Mouse (Mus musculus) embryo, embryonic 10.5 days (tissue): ENCODE measurements at regions not wholly inside any gene's neighbourhood (a gene's known extent, or its start where the extent isn't known, plus 50 kb on each side); places are given as distances from the start of the nearest gene placed in this dataset.

Source experiments
- DNase-seq: peaks from one replicate; pipeline ENCODE4 v3.0.0-alpha.2; 2015; ENCODE audit warnings: low spot score

DNA sequence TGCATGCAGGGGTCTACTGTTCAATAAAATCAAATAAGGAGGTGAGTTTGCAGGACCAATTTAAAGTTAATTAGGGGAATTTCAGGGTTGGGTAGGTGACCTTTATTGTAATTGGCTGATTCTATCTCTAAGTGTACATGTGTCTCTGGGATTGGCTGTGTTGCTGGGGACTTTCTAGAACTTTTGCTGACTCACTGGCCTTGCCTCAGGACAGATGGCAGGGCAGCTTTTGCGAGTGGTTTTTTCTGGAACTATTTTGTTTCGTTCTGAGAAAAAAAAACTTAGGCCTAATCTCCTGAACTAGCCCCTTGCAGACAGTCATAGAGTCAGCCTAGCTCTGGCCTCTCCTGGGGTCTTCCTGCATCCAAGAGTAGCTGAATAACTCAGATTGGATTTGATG lies 249.3 kb upstream of the Mdga2 start:
- no peak for DNase-seq

DNA sequence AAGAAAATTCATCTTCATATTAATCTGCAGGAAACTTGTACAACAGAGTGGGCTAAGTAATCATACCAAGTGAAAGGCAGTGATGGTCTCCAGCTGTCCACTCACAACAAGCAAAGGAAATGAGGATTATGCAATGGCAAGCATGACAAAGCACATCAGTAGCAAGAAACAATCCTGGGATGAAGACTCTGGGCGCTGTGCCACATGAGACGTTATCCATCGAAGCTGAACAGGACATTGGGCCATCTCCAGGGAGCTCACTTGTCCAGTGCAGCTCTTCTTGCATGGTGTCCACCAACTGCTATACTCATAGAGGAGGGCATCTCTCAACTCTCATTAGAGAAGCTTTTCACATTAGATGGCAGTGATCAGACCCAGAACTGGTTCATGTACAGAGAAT lies 248.7 kb upstream of the Mdga2 start:
- no peak for DNase-seq

DNA sequence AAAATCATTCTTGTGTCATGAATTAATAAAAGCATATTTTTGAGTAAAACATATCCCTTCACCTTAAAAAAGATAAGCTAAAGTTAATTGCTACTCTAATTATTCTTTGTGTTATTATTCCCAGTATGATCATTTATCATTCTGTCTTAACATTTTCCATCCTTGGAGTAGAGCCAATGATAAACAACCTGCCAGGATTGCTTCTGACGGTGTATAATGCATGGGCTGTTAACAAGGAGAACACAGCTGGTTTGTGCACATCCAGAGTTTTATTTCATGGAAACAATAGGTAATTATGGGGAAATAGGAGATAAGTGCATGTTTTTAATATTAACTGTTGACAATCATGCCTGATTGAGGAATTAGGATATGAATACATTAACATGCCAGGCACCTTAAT lies 226.8 kb upstream of the Mdga2 start:
- peak; percentile 9 for DNase-seq

DNA sequence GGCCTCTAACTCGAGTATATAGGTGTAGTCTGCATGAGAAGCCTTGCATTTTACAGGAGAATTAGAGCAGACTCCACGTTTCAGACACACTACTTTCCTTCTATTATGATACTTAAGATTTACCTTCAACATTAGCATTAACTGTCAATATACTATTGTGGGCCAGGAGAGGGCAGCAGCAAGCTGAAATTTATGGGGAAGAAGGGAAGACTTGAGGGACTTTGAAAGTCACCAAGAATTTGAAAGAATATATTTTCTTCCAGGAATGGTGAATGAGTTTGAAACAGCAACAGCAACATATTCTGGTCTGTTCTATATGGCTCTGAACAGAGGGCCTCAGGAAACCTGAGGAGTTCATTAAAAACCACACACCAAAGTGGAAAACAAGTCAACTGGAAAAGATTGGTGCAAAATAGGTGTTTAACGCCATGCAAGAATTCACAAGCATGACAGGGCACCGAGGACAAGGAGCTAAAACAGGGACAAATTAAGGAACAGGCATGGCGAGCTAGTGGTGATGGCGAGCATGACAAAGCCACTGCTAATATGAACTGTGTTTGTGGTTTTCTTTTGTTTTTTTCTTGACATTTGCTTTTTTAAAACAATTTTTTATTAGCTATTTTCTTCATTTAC lies 208.1 kb upstream of the Mdga2 start:
- peak; percentile 51 for DNase-seq

DNA sequence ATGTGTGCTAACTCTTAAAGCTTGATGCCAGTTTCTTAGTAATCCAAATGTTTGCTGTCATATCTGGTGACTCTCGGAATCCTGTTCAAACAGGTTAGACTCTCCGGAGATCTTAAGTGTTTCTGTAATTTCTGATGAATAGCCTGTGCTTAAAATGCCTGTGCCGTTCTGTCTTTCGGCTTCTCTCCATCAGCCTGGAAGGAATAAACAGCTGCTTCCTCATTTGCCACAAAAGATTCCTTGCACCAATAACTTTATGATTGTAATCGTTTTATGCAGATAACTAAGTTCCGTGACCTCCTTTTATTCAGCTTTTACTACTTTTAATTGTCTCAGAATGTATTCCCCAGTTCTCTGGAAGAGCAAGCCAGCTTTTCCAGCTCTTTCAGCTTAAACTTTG lies 204.5 kb upstream of the Mdga2 start:
- no peak for DNase-seq

DNA sequence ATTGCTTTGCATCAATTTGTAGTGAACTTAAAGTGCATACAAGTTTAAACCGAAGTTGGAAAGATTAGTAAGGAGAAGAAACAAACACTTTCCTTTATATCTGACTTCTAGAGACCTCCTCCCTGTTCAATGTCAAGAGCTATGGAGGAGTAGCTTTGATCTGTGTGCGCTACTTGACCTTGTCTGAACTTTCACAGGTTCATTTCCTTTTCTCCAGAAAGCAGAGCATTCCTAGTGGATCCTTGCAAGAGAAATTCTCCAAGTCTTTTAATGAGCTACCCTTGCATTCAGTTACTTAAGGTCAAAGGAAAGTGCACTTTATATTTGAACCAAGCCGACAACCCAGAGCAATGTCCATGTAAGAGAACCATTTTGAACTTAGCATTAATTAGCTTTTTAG lies 177.2 kb upstream of the Mdga2 start:
- DNase-seq, result peak; percentile 23

DNA sequence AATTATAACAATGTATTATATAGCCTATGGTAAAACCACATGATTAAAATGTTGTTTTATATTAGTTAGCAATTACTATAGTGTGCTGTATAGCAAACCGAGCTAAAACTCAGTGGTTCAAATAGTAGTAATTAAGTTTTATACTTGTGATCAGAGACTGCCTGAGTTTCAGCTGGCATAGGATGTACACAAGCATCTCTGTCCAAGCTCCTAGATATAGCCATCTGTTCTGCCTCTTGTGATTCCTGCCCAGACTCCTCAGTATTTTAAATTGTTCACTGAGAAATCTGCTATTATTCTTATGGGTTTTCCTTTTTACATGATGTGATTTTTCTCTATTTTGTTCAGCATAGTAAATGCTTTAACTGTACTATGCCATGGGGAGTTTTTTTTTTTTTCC lies 152.2 kb upstream of the Mdga2 start:
- DNase-seq, result no peak

DNA sequence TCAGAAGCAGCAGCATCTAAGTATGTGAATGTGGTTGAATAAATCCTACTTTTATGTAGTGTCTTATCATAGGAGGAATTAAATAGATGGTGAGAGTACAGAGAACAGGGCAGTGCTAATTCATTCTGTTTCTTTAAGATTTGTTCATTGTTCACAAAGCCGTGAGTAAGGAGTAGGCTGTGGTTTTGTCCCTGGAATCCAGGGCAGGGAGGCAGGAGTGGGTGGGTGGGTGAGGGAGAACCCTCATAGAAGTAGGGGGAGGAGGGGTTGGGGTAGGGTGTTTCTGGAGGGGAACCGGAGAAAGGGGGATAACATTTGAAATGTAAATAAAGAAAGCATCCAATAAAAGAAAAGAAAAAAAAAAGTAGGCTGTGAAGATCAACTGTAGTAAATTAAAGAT lies 126.2 kb upstream of the Mdga2 start:
- DNase-seq, result no peak

DNA sequence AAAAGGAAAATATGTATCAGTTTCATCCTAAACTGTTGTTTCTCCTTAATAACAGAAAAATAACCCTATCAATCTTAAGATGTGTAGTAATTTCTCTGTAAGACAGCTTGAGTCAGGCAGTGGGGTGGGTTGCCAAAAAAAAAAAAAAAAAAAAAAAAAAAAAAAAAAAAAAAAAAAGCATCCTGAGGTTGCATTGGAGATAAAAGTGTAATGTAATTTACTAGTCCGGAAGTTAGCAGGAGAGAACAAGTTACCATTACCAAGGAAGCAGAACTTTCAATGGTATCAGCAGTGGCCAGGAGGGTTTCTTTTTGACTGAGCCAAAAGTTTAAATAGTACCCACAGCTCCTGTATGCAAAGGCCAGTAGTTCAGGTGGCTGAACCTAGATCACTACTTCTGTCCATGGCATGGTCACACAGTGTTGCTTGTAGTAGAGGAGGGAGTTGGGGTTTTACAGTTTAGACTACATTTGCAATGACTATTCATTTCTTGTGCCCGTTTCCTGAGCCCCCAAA lies 110.2 kb upstream of the Mdga2 start:
- no peak for DNase-seq

DNA sequence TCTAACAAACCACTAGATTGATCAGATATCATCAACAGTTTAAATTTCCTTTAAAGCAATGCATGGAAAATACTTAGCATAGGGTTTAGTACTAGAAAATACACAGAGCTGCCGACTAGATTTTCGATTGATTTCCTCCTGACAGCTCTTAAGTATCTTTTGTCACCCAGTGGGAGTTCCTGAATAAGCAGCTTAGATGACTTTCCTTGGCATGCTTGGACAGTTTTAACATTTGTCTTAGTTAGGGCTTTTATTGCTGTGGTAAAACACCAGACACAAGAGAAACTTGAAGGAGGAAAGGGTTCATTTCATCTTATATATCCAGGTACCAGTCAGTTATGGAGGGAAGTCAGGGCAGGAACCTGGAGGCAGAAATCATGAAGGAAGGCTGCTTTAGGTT lies 104.0 kb upstream of the Mdga2 start:
- no peak for DNase-seq

DNA sequence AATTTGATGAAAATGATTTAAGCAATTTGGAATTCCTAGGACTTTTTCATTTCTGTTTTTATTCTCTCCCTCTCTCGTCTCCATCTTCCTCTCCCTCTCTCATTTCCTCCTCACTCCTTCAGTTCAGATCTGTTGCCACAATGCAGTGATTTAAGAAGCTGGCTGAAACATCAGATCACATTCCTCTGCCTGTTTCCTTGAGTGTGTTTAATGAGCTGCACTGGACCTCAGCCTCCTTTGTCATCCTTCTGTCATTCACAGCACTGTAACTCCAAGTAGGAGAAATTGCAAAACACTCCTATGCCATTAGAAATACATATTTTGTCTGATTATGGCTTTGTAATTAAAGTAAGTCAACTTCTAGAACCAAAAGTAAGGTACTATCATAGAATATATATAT lies 103.5 kb upstream of the Mdga2 start:
- no peak for DNase-seq

DNA sequence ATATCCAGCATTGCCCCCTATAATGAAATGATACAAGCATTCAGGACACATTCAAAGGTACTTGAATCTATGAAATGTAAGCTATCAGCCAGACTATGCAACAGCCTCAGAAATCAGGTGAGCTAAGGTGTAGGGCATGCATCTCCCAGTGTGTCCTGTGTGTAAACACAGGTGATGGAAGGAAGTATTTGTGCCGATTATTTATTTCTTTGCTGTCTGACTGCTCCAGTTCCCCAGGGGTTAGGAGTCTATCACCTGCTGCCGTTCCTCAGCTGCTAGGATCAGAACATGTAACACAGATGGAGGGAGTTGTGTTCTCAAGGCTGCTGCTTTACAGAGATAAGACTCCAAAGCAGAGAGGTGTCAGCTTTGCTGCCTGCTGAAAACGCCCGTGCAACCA lies 103.0 kb upstream of the Mdga2 start:
- DNase-seq, result no peak

DNA sequence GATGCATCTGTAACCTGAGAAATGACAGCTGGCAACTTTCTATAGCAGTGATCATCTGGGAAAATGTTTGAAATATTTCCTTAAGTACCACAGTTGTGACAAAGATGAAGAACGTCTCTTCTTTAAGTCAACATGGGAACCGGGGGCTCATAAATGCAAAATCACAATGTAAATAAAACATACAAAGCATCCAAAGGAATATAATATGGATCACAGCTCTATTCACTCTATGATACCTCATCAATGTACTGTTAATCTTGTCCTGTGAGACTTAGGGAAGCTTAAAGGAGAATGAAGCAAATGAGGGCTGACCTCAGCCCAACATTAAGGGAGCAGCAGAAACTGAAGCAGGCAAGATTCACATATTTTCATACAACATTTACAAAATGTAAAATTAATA lies 96.3 kb upstream of the Mdga2 start:
- no peak for DNase-seq

DNA sequence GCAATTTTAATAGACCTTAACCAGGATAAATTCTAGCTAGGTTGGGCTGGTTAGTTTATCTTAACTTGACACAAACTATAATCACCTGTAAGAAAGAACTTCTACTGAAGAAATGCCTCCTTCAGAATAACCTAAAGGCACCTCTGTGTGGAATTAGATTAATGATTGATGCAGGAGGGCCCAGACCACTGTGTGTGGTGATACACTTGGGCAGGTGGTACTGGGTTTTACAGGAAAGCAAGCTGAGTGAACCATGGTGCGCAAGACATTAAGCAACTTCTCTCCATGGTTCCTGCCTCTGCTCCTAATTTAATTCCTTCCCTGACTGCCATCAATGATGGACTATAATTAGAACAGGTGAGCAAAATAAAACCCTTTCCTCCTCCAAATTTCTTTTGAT lies 77.9 kb upstream of the Mdga2 start:
- DNase-seq, result no peak

DNA sequence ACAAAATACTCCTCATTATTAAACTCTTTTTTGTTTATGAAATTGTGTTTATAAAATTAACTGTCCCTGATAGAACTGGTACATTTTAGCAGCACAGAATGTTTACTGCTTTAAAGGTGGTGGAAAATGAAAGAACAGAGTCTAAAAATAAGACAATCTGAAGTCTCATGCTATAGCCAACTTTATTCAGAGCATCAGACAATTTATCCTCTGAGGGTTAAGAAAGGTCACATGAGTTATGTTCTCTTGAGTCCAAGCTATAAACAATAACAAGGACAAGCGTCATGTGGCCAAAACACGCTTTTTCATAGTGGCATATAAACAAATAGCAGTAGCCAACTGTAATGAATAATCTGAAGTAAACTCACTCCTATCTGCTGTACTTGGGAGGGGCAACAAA lies 67.7 kb upstream of the Mdga2 start:
- DNase-seq, result no peak

DNA sequence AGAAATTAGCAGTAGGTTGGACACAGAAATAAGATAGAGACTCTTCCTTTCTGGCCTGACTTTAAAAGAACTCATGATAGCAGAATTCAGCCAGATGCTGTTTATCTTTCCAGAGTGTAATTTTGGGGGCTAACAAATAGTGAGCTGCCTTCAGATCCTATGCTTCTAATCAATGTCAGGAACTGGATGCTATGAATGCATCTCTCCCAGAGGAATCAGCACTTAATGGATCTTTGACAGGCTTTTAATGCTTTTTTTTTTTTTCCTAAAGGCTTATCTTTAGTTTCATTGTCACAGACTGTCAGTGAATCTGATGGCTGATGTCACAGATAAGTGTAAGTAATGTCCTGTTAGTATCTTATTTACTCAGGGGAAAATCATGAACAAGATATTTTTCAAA lies 50.5 kb upstream of the Mdga2 start:
- no peak for DNase-seq

DNA sequence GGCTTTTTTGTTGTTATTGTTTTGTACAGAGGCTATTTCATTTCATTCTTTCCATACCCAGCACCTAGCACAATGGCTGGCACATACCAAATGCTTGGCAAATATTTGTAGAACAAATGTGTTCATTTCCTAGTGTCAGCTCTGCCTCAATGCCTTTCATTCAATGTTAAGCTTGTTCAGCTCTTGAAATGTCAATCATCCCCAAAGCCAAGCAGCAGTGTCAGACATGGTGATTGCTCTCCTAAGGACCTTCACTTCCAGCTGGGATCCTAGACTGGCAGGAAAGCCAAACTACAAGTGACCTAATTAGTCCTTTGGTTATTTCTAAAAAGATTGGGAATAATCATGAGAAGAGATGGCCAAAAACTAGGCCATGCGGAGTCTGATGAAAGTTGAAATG lies 50.0 kb upstream of the Mdga2 start:
- DNase-seq, result no peak
